Mouse (Mus musculus) liver, adult (tissue): ENCODE results near the gene Spta1.

Source experiments
- GATA4 ChIP-seq: IDR thresholded peaks from 2 replicates; pipeline ENCODE4 v1.6.1; 2014; ENCODE audit warnings: mild to moderate bottlenecking, low read length; ENCODE audit not compliant: insufficient replicate concordance

Spta1 gene

DNA sequence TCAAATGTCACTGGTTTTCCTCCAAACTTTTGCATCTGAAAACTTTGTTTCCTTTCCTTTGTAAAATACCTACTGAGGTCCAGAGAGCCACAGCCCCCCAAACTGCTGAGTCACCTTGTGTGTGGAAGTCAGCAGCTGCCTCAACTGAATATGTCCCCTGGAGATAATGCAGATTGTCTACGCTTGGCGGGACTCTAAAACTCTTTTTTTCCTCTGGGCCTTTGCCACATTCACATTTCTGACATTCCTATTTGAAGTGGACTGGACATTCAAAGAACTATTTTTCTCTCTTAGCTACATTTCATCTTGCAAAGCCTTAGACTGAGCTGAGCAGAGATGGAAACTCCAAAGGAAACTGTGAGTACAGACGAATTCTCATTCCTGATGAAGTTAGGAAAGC lies at the start of gene Spta1:
Gene Spta1, plus strand, starts transcription at position 172 of the 400 bp plus-strand sequence.
- no peak for TF ChIP-seq GATA4

DNA sequence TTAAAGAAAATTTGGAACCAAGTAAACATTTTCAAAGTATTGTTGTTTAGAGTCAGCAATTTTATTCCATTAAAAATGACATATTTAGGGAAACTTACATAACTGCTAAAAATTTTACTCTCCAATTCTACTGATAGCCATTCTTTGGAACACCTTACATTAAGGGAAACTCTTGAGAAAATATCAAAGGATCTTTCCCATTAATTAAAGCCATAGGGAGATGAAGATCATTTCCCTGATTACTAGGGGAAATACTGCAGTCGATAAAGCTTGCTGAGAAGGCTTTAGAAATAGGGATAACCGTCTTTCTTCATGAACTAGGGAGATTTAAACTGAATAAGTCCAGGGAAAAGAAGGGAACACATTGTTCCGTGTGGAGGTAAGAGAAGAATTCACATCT lies 41.4 kb upstream of the Spta1 start, which contains the start of gene Olfr424:
Gene Olfr424, plus strand, starts transcription at position 301 of the 400 bp plus-strand sequence.
- TF ChIP-seq GATA4 = no peak

DNA sequence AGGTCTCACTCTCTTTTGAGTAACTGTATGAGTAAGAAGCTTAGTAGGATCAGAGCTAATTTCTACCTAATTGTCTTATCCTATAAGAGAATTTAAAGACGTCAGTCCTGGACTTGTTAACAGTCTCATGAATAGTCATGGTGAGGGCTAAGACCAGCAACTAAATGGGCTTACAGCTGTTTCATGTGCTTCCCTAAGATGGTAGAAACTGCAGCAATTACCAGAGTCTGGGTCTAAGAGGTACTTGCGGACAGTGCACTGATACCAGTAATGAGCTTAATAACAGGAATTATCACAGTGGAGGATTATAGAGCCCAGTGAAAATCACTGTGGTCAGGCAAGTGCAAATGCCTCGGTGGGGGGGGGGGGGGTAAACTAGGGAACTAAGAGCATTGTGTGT lies 40.6 kb upstream of the Spta1 start:
- TF ChIP-seq GATA4 = no peak

DNA sequence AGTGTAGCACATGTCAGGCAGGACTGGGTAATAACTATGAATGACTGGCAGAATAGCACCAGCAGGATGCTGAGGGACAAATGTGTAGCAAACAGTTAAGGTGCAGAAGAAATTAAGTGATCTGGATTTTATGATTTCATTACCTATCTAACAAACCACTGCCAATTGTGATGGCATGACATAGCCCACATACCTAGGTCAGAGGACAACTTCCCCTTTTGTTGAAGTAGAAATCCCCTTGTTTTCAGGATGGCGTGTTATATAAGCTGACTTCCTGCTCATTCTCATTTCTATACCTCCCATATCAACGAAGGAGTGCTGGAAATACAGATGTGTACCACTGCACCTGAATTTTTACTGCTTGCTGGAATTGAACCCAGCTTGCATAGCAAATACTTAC lies 31.2 kb upstream of the Spta1 start:
- TF ChIP-seq GATA4 = no peak

DNA sequence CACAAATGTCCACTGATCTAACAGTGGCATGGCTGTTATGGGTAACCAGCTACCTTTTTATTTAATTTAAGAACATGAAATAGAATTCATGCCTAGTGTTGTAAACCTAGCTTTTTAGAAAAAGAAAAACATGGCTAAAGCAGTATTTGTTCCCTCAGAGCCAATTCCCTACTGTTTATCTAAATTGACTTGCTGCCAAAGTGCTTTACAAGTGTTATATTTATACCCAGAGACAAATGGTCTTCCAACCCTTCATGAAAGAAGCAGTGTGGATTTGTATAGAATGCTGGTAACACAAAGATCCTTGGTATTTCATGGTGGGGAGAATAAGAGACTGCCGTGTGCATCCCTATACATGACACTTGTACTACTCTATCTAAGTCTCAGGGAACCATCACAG lies 25.9 kb upstream of the Spta1 start:
- no peak for TF ChIP-seq GATA4

DNA sequence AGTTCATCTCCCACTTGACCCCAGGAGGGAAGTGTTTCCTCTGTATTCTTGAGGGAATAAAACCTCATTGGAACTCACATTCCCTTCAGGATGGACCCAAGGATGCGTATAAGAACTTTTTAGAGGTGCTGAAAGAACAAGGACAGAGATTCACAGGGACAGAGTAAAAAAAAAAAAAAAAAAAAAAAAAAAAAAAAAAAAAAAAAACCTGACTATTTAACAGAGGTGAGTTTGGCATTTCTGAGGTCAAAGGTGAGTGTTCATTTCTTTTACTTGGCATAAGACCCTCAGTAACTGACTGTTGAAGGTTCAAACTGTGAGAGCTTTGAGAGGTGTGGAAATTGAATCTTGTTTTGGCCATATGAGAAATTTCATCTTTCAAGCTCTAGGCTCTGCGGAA lies 23.3 kb upstream of the Spta1 start:
- TF ChIP-seq GATA4 = no peak

DNA sequence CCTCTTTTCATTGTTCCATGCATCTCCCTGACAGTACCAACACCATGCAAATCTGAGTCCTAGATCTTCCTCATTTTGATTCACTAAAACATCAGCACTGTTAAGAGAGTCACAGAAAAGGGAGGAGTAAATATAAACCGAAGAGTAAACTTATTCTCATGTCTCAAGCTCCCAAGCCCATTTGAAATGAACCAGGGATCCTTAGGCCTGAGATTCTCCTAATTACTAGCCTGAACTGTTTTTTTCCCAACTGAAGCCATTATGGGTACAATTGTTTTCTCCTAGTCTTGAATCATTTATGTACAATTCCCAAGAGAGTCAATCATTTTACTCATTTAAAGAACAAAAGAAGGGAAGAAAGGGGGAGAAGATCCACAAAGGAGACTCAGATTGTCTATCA lies 17.2 kb upstream of the Spta1 start, which contains the start of gene Olfr420:
Gene Olfr420, plus strand, starts transcription at position 301 of the 400 bp plus-strand sequence.
- no peak for TF ChIP-seq GATA4

DNA sequence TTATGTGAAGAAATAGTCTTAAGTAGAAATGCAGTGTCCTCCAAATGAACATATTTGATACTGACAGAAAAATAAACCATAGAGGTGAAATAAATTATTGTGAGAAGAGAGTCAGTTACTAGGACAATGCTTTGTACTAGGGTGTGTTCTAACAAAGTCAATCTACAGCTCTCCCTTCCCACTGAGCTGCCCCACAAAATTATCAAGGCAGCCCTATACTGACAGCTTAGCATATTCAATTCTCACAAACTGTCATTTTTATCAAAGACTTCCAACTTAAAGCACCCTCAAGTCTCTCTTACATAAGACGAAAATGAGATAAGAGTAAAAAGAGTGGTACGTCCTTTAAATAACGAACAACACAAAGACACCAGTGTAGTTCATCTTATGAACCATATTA lies 15.0 kb upstream of the Spta1 start:
- no peak for TF ChIP-seq GATA4

DNA sequence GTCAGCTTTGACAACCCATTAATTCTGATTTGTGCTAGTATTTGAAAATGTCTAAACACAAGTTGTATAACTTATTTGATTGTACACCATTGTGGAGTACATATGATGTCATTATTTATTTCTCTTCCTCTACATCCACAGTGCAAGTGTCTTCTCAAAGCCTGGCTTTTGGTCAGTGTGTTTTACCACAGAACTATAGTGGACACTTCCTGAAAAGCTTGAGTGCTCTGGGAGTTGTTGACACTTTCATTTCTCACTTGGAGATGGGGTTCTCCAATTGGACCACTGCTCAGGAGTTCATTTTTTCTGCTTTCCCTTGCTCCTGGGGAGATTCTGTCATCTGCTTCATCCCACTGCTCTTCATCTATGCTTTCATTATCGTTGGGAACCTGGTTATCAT lies 14.1 kb upstream of the Spta1 start:
- TF ChIP-seq GATA4 = no peak

DNA sequence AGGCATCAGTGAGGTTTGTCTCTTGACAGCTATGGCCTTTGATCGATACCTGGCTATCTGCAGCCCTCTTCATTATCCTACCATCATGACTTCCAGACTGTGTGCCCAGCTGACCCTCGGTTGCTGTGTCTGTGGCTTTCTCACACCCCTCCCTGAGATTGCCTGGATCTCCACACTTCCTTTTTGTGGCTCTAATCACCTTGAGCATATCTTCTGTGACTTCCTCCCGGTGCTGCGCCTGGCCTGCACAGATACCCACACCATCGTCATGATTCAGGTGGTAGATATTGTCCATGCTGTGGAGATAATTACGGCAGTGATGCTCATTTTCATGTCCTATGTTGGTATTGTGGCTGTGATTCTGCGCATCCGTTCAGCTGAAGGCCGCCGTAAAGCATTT lies 13.5 kb upstream of the Spta1 start:
- no peak for TF ChIP-seq GATA4

DNA sequence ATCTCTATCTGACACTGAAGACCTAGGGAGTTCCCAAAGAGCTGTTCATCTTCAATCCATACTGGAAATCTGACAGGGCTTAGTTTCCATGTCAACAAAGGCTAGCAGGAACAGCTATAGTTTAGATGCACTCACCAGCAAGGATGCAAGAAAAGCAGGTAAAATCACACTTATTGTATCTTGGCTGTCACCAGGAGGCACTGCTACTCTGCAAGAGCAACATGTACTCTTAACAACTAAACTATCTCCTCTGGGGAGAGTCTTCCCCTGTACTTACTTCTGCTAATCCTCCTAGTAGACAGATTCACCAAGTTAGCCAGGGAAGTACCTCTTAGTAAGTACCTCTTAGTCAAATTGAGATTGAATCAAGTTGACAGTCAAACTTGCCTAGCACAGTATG lies 3.6 kb upstream of the Spta1 start:
- no peak for TF ChIP-seq GATA4

DNA sequence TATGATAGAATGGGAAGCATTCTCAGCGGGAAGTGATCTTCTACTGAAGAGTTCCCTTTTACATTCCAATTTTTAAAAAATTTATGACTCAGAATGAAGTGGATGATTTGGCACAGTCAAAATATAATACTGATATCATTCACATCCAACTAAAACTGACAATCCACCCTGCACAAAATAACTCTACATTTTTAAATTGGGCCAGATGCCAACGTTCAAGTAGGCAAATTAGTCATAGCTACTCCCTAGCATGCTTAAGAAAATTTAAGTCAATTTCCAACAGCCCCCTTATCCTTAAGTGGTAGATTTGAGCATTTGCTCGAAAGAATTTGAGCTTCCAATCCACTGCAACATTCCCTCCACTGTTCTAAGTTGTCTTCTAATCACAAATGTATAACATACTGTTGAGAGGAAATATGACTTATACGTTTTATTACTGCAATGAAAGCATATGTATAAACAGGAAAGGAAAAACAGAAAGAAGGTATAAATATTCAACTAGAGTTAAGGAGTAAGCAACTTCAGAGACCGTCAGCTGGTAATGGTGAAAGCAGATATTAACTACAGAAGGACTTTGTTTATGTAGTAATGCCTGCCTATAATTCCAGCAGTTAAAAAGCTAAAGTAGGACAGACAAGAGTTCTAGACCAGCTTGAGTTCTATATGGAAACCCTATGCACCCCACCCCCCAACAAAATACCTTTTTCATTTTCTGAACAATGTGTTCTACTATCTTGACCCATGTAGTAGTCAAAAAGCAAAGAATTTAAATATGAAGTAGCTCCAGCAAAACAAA lies 1.7 kb upstream of the Spta1 start:
- TF ChIP-seq GATA4 = no peak

DNA sequence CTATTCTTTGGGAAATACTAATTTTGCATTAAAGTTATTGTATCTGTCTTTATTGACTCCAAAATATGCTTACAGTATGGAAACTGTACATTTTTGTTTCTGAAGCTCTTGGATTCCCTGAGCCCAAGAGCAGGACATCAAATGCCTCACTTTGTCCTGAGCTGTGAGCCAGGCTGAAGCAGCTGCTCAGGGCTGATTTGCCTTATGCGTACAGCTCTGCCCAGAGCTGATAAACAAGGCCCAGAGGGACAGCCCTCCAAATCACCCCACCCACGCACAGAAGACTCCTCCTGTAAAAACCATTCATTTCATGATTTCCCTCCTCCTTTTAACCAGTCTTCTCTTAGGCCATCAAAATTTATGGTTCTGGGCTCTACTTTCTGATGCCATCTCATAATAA lies 1.0 kb upstream of the Spta1 start:
- no peak for TF ChIP-seq GATA4

DNA sequence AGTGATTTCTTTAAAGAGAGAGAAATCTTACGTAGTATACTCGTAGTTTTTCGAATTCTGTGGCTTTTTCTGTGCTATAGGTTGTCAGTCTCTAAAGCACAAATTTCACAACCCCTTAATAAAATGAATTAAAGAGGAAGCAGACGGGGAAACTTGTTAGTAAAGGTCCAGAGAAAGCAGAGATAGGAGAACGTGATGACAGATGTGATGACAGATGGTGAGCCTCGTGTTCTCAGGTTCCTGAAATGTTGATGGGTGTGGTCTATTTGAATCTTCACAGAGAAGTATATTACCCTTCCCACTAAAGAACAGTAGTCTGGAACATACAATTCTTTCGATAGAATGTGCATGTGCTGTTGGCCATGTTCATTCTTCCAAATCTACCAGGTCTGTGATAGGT lies 32.1 kb downstream of the Spta1 start:
- no peak for TF ChIP-seq GATA4

DNA sequence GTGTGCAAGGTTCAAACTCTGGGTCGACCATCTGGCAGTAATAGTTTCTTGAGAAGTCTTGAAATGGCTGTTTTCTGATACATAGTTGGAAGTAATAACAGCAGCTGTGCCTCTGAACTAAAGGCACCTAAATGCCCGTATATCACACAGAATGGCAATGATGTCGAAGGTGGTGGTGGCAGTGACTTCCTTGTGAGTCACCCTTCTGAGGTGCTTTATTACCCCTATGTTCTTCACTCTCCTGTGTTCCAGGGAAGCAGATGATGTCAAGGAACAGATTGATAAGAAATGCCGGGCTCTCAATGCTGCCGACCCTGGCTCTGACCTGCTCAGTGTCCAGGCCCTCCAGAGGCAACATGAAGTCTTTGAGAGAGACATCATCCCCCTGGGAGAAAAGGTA lies 39.7 kb downstream of the Spta1 start:
- no peak for TF ChIP-seq GATA4

DNA sequence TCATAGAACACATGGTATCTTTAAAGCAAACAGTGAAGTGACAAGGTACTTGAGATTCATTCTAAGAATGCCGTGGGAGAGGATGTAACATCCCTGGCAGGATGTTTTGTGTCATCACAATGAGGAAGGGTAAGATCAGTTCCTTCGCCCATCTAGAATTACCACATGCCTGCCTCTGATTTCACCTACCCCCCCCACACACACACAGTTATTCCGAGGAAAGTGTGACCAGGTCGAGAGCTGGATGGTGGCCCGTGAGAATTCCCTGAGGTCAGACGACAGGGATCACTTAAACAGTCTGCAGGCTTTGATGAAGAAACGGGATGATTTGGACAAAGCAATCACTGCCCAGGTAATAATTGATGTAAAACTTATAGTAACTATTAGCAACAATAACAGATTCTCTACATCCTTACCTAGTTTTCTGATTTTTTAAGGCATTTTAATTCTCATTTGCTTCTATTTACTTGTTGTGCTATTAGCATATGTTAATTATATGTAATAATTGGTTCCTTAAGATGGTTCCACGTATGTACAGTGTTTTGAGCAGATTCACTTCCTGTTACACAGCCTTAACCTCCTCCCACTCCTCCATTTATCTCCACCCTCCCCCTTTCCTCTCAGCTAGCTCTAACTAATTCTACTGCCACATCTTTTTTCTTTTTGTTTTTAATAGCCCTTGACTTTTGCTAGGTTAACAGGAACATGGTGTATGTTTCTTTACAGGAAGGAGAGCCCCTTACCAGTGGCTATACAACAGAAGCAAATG lies 42.9 kb downstream of the Spta1 start:
- no peak for TF ChIP-seq GATA4
